Mouse (Mus musculus): ENCODE measurements at regions not wholly inside any gene's neighbourhood (a gene's known extent, or its start where the extent isn't known, plus 50 kb on each side); places are given as distances from the start of the nearest gene placed in this dataset.

DNA sequence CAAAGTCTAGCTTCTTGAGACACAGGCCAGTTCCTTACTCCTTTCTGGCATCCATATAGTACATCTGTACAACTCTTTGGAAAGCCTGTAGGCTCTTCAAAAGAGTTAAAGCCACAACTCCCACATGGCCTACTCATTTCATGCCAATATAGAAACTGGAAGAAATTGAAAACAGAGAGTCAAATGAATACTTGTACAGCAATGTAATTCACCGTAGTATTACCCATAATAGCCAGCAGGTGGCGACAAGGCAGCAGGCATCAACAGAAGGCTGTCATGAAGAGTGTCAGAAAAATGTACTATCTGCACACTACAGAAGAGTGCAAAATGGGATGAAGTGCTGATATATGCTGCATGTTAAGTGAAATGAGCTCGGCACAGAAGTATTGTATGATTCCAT, 90.5 kb downstream of the Gm10358 start:
- TF ChIP-seq CTCF (IDR thresholded peaks at IDR 0.05; ENCODE audit: extremely low read depth, insufficient read depth, low read length): peak; percentile 91
- TF ChIP-seq POLR2A (IDR thresholded peaks at IDR 0.05; ENCODE audit: extremely low read depth, insufficient read depth, low read length): no peak
